Mouse (Mus musculus) embryo, embryonic 9.5 days (tissue): ENCODE measurements around the gene Gnas.
A peak's percentile ranks its signal among the peaks of the same experiment; 100 is the strongest.
"Not testable (repeated sequence)": the region's sequence is repeated elsewhere in the genome, so short reads cannot be mapped to it uniquely, and the experiment has no call there.

Experiments
- DNase-seq: peaks from one replicate; pipeline ENCODE4 v3.0.0-alpha.2; 2017; ENCODE audit errors: extremely low spot score

Gene Gnas

DNA sequence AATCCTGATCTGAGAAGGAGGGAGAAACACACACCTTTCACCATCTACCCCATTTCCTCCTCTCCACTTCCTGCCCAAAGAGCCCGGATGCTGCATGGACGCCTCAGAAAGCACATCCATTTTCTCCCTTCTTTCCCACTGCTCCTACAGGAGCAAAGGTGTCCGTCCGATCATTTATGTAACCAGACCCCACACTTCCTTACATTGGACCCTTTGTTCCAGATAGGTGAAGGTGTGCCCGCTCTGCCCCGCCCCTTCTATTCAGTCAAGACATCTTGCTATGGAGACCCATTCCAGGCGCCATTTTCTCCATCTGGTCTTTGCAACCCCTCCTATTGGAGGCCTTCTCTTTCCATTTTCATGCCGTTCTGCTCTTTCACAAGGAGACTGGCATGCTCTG lies 10.3 kb downstream of the Gnas start:
- DNase-seq = peak; percentile 51

DNA sequence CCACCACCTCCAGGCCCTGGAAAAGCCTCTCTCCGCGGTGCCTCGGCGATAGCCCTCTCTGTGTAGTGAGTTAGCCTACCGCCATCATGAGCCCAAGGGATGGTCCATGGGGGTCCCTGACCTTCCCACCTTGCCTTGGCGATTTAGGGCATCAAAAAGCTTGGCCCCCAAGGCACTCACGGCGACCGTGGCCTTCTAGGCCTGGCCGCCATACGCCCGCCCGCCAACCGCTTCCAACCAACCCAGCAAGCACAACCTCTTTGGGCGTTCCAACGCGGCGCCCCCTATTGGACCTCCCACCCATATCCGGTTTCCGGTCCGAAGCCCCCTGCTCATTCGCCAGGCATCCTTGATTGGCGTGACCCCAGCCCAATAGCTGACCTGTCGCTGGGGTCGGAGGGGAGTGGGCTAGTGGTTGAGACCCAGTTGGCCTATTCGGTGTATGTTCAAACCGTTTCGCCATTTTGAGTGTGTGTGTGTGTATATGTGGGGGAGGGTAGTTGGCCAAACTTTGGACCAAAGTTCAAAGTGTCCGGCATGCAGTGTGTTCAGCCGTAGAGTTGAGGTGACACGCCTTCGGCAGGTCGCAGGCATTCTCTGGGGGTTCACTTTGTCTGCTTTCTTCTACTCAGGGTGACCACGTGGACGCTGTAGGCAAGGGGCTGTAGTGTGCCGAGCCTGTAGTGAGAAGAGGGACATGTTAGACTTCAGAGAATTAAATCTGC lies 11.2 kb downstream of the Gnas start:
- peak; percentile 93 for DNase-seq

DNA sequence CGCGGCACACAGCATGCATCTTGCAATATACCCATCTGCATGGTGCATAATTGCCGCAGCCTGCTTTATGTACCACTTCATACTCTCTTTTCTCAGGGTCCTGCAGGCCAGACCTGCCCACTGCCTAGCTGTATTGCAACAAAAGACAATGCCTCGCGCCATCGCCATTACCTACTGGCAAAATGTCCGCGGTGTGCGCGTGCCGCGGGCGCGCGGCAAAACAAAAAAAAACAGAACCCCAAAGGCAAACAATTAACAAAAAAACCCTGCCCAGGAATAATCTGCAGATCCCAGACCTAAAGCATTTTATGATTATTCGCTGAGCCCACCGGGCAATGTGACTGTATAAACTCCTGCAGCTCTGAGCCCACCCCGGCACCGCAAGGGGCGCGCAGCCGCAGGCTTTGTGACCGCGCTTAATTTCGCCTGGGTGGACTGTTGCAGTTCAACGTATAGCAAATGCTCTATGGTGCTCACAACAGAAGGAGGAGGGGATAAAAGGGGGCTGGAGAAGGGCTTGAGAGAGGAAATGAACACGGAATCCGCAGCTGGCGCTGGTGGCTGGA lies 11.9 kb downstream of the Gnas start:
- peak; percentile 40 for DNase-seq

DNA sequence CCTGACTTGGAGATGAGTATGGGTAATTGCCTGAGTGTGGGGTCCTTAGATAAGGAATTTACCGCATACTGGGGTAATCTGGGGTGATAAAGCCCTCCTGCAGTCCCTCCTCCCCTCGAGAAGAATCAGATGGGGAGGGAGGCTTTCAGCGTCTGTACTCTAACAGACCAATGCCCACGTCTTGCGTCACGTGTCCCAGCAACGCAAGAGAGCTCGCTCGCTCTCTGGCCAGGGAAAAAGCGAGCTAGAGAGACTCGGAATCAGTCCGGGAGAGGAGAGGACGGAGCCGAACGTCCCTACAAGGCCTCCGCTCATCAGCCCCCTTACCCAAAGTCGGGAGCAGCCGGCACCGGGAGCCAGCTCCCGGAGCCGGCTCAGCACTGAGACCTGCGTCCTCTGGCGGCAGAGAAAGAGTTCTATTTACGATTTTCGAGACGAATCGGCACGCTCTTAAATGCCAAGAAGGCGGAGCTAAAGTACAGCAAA lies 13.0 kb downstream of the Gnas start:
- no peak for DNase-seq

DNA sequence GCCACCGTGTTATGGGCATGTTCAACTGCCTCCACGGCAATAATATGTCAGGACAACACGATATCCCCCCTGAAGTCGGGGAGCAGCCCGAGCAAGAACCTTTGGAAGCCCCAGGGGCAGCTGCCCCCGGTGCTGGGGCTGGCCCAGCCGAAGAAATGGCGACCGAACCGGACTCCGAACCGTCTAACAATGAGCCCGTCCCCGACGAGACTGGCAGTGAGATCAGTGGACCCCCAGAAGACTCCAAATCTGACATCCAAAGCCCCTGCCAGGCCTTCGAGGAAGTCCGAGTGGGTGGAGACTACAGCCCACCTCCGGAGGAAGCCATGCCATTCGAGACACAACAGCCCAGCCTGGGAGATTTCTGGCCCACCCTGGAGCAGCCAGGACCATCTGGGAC lies 13.7 kb downstream of the Gnas start:
- DNase-seq = no peak

DNA sequence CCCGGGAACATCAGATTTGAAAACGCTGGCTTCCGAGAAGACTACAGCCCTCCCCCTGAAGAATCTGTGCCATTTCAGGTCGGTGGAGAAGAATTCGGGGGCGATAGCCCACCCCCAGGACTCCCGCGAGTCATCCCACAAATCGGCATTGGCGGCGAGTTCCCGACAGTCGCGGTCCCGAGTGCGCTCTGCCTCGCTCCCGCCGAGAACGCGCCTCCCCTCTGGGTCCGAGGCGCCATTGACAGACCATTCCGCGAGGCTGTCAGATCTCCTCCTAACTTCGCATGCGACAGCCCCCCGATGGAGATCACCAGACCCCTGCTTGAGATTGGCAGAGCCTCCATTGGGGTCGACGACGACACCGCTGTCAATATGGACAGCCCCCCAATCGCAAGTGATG lies 14.4 kb downstream of the Gnas start:
- DNase-seq = no peak

DNA sequence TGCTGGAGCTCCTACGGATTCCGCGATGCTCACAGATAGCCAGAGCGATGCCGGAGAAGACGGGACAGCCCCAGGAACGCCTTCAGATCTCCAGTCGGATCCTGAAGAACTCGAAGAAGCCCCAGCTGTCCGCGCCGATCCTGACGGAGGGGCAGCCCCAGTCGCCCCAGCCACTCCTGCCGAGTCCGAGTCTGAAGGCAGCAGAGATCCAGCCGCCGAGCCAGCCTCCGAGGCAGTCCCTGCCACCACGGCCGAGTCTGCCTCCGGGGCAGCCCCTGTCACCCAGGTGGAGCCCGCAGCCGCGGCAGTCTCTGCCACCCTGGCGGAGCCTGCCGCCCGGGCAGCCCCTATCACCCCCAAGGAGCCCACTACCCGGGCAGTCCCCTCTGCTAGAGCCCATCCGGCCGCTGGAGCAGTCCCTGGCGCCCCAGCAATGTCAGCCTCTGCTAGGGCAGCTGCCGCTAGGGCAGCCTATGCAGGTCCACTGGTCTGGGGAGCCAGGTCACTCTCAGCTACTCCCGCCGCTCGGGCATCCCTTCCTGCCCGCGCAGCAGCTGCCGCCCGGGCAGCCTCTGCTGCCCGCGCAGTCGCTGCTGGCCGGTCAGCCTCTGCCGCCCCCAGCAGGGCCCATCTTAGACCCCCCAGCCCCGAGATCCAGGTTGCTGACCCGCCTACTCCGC lies 15.1 kb downstream of the Gnas start:
- no peak for DNase-seq

DNA sequence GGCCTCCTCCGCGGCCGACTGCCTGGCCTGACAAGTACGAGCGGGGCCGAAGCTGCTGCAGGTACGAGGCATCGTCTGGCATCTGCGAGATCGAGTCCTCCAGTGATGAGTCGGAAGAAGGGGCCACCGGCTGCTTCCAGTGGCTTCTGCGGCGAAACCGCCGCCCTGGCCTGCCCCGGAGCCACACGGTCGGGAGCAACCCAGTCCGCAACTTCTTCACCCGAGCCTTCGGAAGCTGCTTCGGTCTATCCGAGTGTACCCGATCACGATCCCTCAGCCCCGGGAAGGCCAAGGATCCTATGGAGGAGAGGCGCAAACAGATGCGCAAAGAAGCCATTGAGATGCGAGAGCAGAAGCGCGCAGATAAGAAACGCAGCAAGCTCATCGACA lies 15.6 kb downstream of the Gnas start:
- no peak for DNase-seq

DNA sequence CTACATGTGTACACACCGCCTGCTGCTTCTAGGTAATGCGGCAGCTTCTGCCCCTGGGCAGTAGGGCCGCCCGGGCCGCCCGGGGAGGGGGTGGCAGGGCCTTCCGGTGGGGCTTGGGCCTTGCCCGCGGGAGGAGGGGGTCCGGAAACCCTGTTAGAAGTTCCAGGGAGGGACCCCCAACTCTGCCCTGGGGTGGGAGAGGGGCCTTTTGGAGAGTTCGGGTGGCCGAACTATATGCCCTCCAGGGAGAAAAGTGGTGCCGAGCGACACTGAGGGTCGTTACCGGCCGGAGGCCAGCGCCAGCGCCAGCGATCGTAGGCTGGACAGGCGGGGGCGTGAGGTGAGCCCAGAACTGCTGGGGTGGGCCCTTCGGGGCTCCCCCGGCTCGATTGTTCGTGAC lies 16.1 kb downstream of the Gnas start:
- no peak for DNase-seq

DNA sequence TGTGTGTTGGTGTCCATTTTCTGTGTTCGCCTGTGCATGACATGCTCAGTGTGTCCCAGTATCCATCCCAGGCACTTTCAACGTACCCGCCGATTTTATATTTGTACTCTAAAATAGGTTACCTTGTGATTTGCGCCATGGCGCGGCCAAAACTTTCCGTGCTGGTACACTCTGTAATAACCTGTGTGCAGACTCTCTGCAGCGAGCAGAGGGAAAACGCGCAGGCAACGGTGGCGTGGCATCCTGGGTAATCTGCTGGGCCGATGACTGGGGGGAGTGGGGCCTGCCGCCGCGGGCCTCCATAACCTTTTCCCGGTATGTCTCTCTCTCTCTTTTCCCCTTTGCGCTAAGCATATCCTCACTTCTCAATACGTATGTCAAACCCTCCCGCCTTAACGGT lies 16.5 kb downstream of the Gnas start:
- DNase-seq = no peak

DNA sequence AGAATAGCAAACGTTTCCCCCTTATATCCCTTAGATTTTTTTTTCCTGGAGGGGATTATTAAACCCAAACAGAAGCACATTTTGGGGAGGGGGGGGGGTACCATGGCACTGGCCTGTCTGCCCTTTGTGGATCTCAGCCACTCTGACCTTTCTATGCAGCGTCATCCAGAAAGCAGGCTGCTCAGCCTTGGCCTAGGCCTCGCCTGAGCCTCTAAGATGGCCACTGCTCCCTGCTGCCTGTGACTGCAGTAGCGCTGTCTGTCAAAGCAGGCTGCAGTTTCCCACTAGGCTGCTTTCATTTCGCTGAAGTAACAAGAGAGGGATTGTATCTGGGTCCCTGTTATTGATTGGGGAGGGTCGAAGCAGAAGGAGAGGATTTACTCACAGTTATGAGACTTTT lies 18.4 kb downstream of the Gnas start:
- no peak for DNase-seq

DNA sequence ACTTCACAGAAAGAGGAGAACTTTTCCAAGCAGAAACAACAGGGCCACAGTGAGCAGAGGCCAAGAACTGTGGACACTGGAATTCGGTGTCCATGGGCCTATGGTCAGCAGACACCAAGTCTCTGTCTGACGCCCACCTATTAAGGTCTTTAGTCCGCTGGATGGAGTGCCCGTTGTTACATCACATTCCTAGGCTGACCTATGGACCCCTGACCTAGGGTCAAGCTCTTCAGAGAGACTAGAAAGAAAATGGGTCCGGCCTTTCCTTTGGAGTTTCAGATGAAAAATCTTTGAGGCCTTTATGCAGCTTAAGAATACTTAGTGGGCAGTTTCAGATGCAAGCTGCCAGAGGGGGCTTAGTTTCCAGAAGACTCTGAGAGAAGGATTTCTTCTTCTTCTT lies 21.5 kb downstream of the Gnas start:
- peak; percentile 87 for DNase-seq

DNA sequence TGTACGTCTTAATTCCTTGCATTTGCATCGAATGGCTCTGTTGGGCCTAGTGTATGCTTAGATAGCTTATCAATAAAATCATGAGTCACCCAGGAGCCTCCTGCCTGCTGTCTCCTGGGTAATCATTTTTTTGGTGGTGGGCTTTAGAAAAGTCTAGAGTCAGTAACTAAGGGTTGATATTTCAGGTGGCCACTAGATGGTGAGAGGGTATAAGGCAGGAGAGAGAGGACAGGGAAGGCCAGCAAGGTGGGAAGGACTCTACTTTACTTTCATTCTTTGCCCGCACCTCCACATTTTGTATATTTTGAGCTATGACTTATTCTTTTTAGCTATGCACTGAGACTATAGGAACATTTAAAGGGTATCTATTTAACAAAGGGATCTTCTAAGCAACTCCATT lies 23.8 kb downstream of the Gnas start:
- no peak for DNase-seq

DNA sequence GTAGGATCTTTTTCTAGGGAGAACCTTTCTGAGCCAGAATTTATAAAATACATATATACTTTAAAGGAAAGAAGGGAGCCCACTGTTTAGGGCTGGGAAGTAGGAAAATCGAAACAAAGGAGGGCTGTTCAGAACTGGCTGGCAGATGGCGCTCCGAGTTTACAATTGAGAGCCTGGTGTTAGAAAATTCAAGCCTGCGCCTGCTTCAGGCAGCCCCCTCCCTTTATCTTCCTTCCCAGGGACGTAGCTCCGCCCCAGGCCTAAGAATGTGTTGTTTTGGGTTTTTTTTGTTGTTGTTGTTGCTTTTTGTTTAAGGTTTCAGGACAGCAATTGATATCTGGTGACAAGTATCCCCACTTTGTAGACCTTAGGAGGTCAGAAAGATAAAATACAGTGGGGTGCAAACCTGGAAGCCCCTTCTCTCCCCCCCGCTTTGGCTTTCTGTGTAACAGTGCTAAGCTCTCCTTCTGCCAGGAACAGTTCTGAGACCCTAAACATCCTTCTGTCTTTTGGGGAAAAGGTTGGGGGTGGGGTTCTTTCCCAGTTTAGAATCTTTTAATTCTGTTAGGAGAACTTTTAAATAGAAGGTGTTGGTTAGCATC lies 26.9 kb downstream of the Gnas start:
- peak; percentile 74 for DNase-seq

DNA sequence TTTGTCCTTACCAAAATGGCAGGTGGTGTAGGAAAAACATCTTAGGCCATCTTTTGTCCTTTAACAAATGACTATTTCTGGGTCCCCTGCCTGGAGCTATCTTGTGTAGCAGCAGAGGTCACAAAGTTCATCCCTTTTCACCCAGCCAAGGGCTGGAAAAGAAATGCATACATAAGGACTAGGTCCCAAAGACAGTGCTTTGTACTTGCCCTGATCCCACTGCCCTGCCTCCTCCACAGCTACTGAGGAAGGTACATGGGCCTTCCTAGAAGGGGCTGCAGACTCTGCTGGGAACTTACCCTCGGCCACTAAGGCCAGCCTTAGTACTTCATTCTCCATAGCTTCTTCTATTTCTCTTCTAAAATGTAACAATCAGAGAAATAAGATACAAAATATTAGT lies 27.5 kb downstream of the Gnas start:
- DNase-seq = no peak

DNA sequence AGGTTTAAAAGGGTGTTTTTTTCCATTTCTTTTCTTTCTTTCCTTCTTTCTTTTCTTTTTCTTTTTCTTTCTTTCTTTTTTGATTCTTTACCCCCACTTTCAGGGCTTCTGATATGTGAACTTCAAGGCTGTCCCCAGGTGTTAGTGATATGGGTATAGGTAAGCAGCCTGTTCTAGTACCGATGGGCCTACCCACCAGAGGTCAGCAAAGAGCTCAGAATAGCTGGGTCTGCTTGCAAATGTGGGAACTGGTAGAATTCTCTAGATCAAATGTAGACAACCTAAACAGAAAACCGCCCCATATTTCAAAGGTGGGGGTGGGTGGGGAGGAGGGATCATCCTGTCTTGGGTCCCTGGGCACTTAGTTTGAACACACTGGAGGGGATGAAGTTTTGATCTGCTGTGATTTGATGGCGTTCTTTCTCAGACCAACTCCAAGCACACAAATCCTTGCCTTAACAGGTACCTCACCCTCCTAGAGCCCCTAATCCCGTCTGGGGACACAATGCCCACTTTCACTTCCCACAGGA lies 28.1 kb downstream of the Gnas start:
- DNase-seq = peak; percentile 78

DNA sequence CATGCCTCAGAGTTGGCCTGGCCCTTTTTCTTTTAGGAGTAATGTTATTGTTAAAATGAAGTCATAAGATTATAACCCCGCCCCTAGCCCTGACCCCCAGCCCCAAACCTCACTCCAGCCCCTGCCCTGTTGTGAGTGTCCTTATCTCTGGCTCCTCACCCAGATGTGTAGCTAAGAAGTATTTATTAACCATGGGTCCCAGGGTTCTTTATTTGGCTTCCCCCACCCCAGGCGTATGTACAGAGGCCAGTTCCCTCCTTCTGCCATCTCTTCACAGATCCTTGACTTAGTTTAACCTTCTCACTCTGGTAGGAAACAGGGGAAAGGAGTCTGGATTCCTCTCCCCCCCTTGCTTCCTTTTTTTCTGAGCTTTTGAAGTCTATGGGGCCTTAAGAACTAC lies 28.5 kb downstream of the Gnas start:
- no peak for DNase-seq

DNA sequence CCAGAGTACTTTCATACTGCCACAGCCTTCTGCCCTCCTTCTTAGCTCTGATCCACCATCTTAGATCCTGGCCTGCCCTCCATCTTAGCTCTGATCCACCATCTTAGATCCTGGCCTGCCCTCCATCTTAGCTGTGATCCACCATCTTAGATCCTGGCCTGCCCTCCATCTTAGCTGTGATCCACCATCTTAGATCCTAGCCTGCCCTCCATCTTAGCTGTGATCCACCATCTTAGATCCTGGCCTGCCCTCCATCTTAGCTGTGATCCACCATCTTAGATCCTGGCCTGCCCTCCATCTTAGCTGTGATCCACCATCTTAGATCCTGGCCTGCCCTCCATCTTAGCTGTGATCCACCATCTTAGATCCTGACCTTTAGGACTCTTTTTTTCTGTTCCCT lies 31.3 kb downstream of the Gnas start:
- not testable (repeated sequence) for DNase-seq

DNA sequence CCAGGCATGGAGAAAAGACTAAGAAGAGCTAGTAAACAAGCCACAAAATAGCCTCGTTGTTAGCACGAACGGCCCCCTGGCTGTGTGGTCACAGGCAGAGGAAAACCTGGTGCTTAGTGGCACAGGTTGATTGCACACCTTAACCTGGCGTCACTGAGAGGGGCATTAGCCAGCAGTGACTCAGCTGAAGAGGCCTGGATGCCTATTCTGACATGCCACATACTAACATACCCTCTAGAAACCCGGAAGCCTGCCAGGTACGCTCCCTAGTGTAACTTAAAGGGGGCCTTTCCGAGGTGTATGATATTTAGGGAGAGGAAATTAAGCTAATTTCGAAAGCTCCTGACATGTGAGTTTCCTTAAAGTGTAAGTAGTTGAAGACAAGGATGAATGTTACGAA lies 32.5 kb downstream of the Gnas start:
- DNase-seq = no peak

DNA sequence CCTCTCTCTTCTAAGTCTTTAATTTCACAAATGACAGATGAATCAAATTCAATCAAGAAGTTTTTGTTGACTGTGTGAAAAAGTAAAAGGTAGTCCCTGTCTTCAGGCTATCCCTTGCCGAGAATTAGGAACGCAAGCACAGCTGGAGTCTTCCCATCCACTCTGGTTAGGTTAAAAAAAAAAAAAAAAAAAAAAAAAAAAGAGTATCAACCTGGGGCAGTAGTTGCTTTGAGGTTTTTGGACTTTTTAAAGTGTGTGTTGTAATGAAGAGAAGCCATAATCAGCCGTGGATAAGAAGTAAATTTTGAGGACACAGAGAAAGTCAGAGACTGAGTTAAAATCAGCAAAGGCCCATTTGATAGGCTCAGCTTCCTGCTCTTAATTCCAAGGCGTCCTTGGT lies 41.9 kb downstream of the Gnas start:
- DNase-seq = no peak

DNA sequence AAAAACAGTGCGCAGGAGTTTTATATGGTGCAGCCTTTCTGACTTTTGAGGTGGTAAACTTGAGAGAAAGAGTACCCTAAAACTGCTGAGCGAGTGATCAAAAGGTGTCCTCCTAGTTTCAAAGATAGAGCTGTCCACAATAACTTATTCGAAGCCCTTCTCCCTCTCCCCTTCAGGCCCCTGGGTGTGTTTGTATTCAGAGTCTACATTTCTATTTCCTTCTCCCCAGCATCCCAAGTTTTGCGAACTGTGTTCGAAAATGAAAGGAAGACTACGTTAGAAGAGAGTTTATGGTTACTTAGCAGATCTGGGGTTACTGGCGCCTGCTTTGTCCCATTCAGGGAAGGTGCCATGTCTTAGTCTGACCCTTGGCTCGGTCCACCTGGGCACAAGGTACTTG lies 42.4 kb downstream of the Gnas start:
- DNase-seq = no peak

DNA sequence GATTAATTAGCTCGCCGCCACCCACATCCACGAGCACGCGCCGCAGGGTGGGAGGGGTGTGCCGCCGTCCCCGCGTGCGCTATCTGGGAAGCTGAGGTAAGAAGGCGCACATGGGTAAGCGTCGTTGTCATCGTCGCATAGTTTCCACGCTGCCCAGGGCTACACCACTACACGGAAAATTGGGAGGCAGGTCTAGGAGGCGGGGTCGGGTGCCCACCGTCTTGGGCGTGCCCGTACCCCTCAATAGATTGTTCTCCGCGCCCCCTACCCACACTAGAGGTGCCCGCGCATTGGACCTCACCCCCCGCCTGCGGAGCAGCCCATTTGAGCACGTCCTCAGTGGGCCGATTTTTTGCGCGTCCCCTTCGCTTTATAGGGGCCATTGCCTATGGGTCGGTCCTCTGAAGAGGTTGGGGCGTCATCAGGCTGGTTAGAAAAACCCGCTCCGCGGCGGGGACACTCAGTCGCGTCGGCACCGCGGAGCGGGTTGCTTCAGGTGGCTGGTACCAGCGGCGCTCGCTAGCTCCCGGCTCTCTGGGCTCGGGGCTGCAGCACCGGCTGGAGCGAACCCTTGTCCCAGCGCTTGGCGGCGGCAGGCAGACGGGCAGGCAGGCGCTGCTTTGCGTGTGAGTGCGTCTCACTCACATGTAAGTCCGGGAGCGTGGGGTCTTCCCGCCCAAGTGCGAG lies 43.3 kb downstream of the Gnas start:
- peak; percentile 77 for DNase-seq
